Mouse (Mus musculus) heart, postnatal 0 days (tissue): Measurements from ENCODE around the gene Fbxl18. TPM values are rescaled to one million over a fixed set of nuclear protein-coding genes. Genes with fewer than 3 reads are reported as not detected.

Source experiments
- ATAC-seq: fragments of 200-750 bp; cut with Nextera tagmentation; 2 replicates; pipeline ENCODE4 v1.8.0; 2017; ENCODE audit warnings: low read depth, moderate number of reproducible peaks, moderate library complexity; ENCODE audit not compliant: insufficient read depth
- DNase-seq: peaks from one replicate; pipeline ENCODE4 v3.0.0-alpha.2; 2016; ENCODE audit warnings: low spot score
- H3K27ac ChIP-seq: fragments of 300-500 bp; sonication (generic); 2 replicates; pipeline ENCODE4 v1.5.1; 2014; ENCODE audit warnings: low read depth, mild to moderate bottlenecking
- H3K27me3 ChIP-seq: fragments of 300-500 bp; sonication (generic); 2 replicates; pipeline ENCODE4 v1.6.1; 2014; ENCODE audit warnings: low read length, mixed read lengths; ENCODE audit not compliant: control insufficient read depth, insufficient read depth
- H3K36me3 ChIP-seq: fragments of 300-500 bp; sonication (generic); replicated peaks from 2 replicates; pipeline ENCODE4 v1.6.1; 2014; ENCODE audit warnings: low read length, mixed read lengths; ENCODE audit not compliant: control insufficient read depth, insufficient read depth
- H3K4me1 ChIP-seq: fragments of 300-500 bp; sonication (generic); 2 replicates; pipeline ENCODE4 v1.6.1; 2014; ENCODE audit warnings: antibody characterized with exemption; ENCODE audit not compliant: control insufficient read depth, insufficient read depth
- H3K4me2 ChIP-seq: fragments of 300-500 bp; sonication (generic); 2 replicates; pipeline ENCODE4 v1.6.1; 2014; ENCODE audit warnings: low read depth, mild to moderate bottlenecking, low read length, moderate library complexity
- H3K4me3 ChIP-seq: fragments of 300-500 bp; sonication (generic); 2 replicates; pipeline ENCODE4 v1.5.1; 2014; ENCODE audit warnings: low read depth, low read length
- H3K9ac ChIP-seq: fragments of 300-500 bp; sonication (generic); replicated peaks from 2 replicates; pipeline ENCODE4 v1.6.1; 2014; ENCODE audit warnings: low read depth, low read length, mixed read lengths
- H3K9me3 ChIP-seq: fragments of 300-500 bp; sonication (generic); replicated peaks from 2 replicates; pipeline ENCODE4 v1.6.1; 2016; ENCODE audit warnings: low read length; ENCODE audit not compliant: control insufficient read depth
- CTCF ChIP-seq: IDR thresholded peaks from 2 replicates; pipeline ENCODE4 v1.5.1; 2016; ENCODE audit warnings: antibody characterized with exemption, control low read depth, low read depth
- EP300 ChIP-seq: IDR thresholded peaks from 2 replicates; pipeline ENCODE4 v1.6.1; 2016; ENCODE audit warnings: antibody characterized with exemption, low read depth
- WGBS: fragments of 180-500 bp; shearing (Covaris S2); extraction: QIAGEN DNeasy Blood & Tissue Kit; methylation state at CpG from one replicate; pipeline ENCODE4 v1.1.7; 2014; 5-methylcytosine and 5-hydroxymethylcytosine counted together
- polyA plus RNA-seq: library from polyadenylated mRNA; unstranded; fragments of >200 nt; fragmentation: Nextera tagmentation; extraction: Ambion mirVana; gene quantifications from 2 replicates; pipeline ENCODE4 v1.2.1, GENCODE M21; 2015
- total RNA-seq: library from RNA; depleted of rRNA; stranded (reverse); fragments of >200 nt; gene quantifications from 2 replicates; pipeline ENCODE4 v1.2.3, GENCODE M21; 2014; ENCODE audit warnings: low replicate concordance

Fbxl18 gene
- total and polyA plus RNA-seq, 2 experiments from 2014 or later = 7.3 to 17.8 TPM

- 75% methylated on average over 6 of the region's 6 CpGs for WGBS
- TF ChIP-seq EP300 (no peak), CTCF (no peak)
- Histone ChIP-seq H3K4me2 (no peak overlapping the region), H3K4me3 (no peak overlapping the region), H3K27me3 (no peaks in the 10 kb centered on the region), H3K4me1 (peaks cover 4% of the 10 kb centered on the region; the same call in 1 of the 2 replicates), H3K9ac (no peak overlapping the region), H3K9me3 (no peaks in the 10 kb centered on the region), H3K36me3 (peaks cover 19% of the 10 kb centered on the region), H3K27ac (no peak overlapping the region)
- DNase-seq (no peak), ATAC-seq (no peak)
These were observed 15.0 kb downstream of the Fbxl18 start for GRCm38 (mm10) chr5:142880246-142880645.

GRCm38 (mm10) chr5:142879318-142880175 lies 15.7 kb downstream of the Fbxl18 start:
- DNase-seq = peak; percentile 87
- peaks cover 15% of the 10 kb centered on the region for H3K36me3 ChIP-seq
- no peak overlapping the region for H3K27ac ChIP-seq
- no peaks in the 10 kb centered on the region for H3K27me3 ChIP-seq
- no peak overlapping the region for H3K4me3 ChIP-seq
- H3K4me1 ChIP-seq = peaks cover 4% of the 10 kb centered on the region; the same call in 1 of the 2 replicates
- no peak overlapping the region for H3K9ac ChIP-seq
- peak; percentile 79 for ATAC-seq
- TF ChIP-seq EP300 (no peak), CTCF (peak; percentile 96)
- WGBS = 60% methylated on average over 8 of the region's 8 CpGs
- no peaks in the 10 kb centered on the region for H3K9me3 ChIP-seq
- H3K4me2 ChIP-seq = no peak overlapping the region

- Histone ChIP-seq H3K9me3 (no peaks in the 10 kb centered on the region), H3K27me3 (no peaks in the 10 kb centered on the region), H3K9ac (no peak overlapping the region), H3K4me1 (peaks cover 4% of the 10 kb centered on the region; the same call in 1 of the 2 replicates), H3K36me3 (peaks cover 11% of the 10 kb centered on the region), H3K27ac (no peak overlapping the region), H3K4me2 (no peak overlapping the region), H3K4me3 (no peak overlapping the region)
- 53% methylated on average over 15 of the region's 15 CpGs for WGBS
- TF ChIP-seq EP300 = no peak
- no peak for TF ChIP-seq CTCF
- ATAC-seq (peak; percentile 44; the same call in 1 of the 2 replicates), DNase-seq (no peak)
These were observed 16.7 kb downstream of the Fbxl18 start for GRCm38 (mm10) chr5:142878570-142878969.

DNA sequence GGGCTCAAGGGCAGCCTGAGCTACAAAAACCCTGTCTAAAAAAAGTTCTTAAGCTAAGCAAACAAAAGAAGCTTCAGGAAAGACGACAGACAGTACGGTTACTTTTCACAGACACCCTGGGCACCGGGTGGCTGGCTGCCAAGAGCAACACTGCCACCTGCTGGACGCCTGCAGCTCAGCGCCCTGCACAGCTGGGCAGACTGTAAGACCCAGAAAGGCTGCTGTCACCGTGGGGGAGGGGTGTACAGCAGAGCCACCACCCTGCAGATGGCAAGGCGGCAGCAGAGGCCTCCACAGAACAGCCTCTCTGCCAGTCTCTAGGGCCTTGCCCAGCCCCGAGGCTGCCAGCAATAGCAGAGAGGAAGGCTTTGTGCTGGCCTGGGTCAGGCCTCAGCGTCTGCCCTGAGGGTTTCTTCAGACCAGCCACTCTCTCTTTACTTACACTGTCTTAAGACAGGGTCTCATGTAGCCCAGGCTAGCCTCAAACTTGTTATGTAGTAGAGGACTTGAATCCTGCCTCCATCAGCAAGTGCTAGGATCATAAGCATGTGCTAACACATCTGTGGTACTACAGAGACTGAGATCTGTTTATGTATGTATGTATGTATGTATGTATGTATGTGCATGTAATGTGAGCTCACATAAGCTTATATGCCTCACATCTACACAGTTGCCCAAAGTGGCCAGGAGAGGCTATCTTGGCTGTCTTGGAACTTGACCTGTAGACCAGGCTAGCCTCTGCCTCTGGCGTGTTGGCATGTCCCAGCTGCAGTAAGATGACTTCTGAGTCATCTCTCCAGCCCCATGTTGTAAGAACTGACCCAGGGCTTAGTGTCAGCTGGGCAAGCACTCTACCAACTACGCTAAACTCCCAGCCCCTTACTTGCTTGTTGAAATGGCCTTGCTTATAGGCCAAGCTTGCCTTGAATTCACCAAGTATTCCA lies 17.6 kb downstream of the Fbxl18 start:
- WGBS = 29% methylated on average over 11 of the region's 11 CpGs
- Histone ChIP-seq H3K4me1 (peaks cover 4% of the 10 kb centered on the region; the same call in 1 of the 2 replicates), H3K27me3 (no peaks in the 10 kb centered on the region), H3K9me3 (no peaks in the 10 kb centered on the region), H3K27ac (no peak overlapping the region), H3K9ac (no peak overlapping the region), H3K4me3 (no peak overlapping the region), H3K36me3 (peaks cover 13% of the 10 kb centered on the region), H3K4me2 (no peak overlapping the region)
- ATAC-seq (peak; percentile 57), DNase-seq (peak; percentile 80)
- no peak for TF ChIP-seq EP300
- TF ChIP-seq CTCF = peak; percentile 97

GRCm38 (mm10) chr5:142876896-142877295 lies 18.3 kb downstream of the Fbxl18 start:
- TF ChIP-seq CTCF (no peak), EP300 (no peak)
- H3K4me3 ChIP-seq = no peak overlapping the region

More at GRCm38 (mm10) chr5:142876896-142877295, 18.3 kb downstream of the Fbxl18 start:
- Histone ChIP-seq H3K4me1 (peaks cover 4% of the 10 kb centered on the region; the same call in 1 of the 2 replicates), H3K36me3 (peaks cover 20% of the 10 kb centered on the region), H3K4me2 (no peak overlapping the region), H3K27me3 (no peaks in the 10 kb centered on the region), H3K9me3 (no peaks in the 10 kb centered on the region), H3K27ac (no peak overlapping the region), H3K9ac (no peak overlapping the region)
- DNase-seq (no peak), ATAC-seq (no peak; the same call in 1 of the 2 replicates)
- 82% methylated on average over 5 of the region's 5 CpGs for WGBS
